In the genomic region with DNA sequence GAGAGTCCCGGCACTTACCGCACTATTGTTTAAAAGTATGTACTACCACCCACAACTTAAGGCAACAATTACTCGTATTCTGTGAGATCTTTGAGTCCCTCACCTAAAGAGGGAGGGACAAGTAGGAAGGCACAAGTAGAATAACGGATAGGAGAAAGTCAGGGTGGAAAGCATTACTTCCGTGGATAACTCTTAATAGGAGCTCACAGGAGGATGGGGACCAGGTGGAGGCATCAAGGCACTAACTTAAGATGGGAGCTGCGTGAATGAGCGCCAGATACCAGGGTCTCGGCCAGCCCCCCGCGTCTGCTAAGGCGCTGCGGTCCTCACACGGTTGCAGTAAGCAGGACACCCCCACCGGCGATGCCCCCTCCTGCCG, we compare ENCODE assay signal across 8 mouse cellular contexts. TPM values are rescaled to one million over a fixed set of nuclear protein-coding genes. Genes with fewer than 3 reads are reported as not detected.
DNase-seq lines count a peak whose midpoint lies in the region; ATAC-seq and TF ChIP-seq lines count a peak whose summit lies in the region.

No protein-coding gene starts in this region.

- peak overlapping the region; percentile 99 for H3K27ac ChIP-seq in lung, embryonic 14.5 days (ENCODE audit: low read depth)
- H3K27ac ChIP-seq in embryonic facial prominence, embryonic 12.5 days, result peak overlapping the region; percentile 98
- peak overlapping the region; percentile 96 for H3K27ac ChIP-seq in intestine, postnatal 0 days (ENCODE audit: low read depth, low read length)
- H3K27ac ChIP-seq in neural tube, embryonic 14.5 days (ENCODE audit: low read depth, low read length), result peak overlapping the region; percentile 100

- no peak for TF ChIP-seq CTCF in lung, embryonic 14.5 days (IDR thresholded peaks at IDR 0.05; ENCODE audit: low read depth)
- TF ChIP-seq CTCF in intestine, postnatal 0 days (IDR thresholded peaks at IDR 0.05; ENCODE audit: low read depth), result no peak

- no peak for ATAC-seq in lung, embryonic 14.5 days (ENCODE audit: insufficient read depth)
- 0 out of 2 replicates have a peak, but pooled peaks have one; percentile 2 for ATAC-seq in embryonic facial prominence, embryonic 12.5 days (ENCODE audit: insufficient number of reproducible peaks, insufficient read depth, low FRiP score, low TSS enrichment)
- ATAC-seq in intestine, postnatal 0 days, result no peak
- no peak for ATAC-seq in neural tube, embryonic 14.5 days (ENCODE audit: low read depth)

- H3K36me3 ChIP-seq in lung, embryonic 14.5 days (ENCODE audit: insufficient read depth), result 0 out of 2 replicates have a peak, but pooled peaks cover 9% of the 10 kb centered on the region
- no peaks in the 10 kb centered on the region for H3K36me3 ChIP-seq in embryonic facial prominence, embryonic 12.5 days
- no peaks in the 10 kb centered on the region for H3K36me3 ChIP-seq in intestine, postnatal 0 days (ENCODE audit: control insufficient read depth, insufficient read depth)
- no peaks in the 10 kb centered on the region for H3K36me3 ChIP-seq in neural tube, embryonic 14.5 days (ENCODE audit: control insufficient read depth, insufficient read depth, low read length)

- no peak for DNase-seq in lung, embryonic 14.5 days
- DNase-seq in lung, postnatal 10 days, result no peak
- no peak for DNase-seq in cerebellum, adult 9-10 months
- DNase-seq in cerebellum, postnatal 14 days, result no peak
- no peak for DNase-seq in adrenal gland, adult 2 months

- 0% methylated on average over 16 of the region's 16 CpGs for WGBS in lung, embryonic 14.5 days
- WGBS in embryonic facial prominence, embryonic 12.5 days, result under 1% methylated on average over 16 of the region's 16 CpGs
- WGBS in intestine, postnatal 0 days, result 0% methylated on average over 16 of the region's 16 CpGs
- whole genome bisulfite sequencing in neural tube, embryonic 14.5 days, result 0% methylated on average over 13 of the region's 16 CpGs

- peak overlapping the region; percentile 74 for H3K4me3 ChIP-seq in lung, embryonic 14.5 days (ENCODE audit: low read depth, low read length)
- H3K4me3 ChIP-seq in embryonic facial prominence, embryonic 12.5 days, result peak overlapping the region; percentile 77
- peak overlapping the region; percentile 89 for H3K4me3 ChIP-seq in intestine, postnatal 0 days (ENCODE audit: low read depth, low read length)
- H3K4me3 ChIP-seq in neural tube, embryonic 14.5 days (ENCODE audit: low read depth, low read length), result peak overlapping the region; percentile 53

- H3K9me3 ChIP-seq in lung, embryonic 14.5 days (ENCODE audit: low read depth, low read length), result no peaks in the 10 kb centered on the region
- H3K9me3 ChIP-seq in embryonic facial prominence, embryonic 12.5 days, result no peaks in the 10 kb centered on the region
- H3K9me3 ChIP-seq in intestine, postnatal 0 days (ENCODE audit: control insufficient read depth), result no peaks in the 10 kb centered on the region
- no peaks in the 10 kb centered on the region for H3K9me3 ChIP-seq in neural tube, embryonic 14.5 days (ENCODE audit: control insufficient read depth, low read length)

- peak overlapping the region; percentile 83 for H3K9ac ChIP-seq in lung, embryonic 14.5 days
- peak overlapping the region; percentile 80 for H3K9ac ChIP-seq in embryonic facial prominence, embryonic 12.5 days
- peak overlapping the region; percentile 76 for H3K9ac ChIP-seq in intestine, postnatal 0 days (ENCODE audit: low read depth, low read length)
- peak overlapping the region; percentile 94 for H3K9ac ChIP-seq in neural tube, embryonic 14.5 days (replicated peaks; ENCODE audit: low read depth, low read length)

- 0 out of 2 replicates have a peak, but pooled peaks cover 5% of the 10 kb centered on the region for H3K4me1 ChIP-seq in lung, embryonic 14.5 days (ENCODE audit: insufficient read depth)
- peaks cover 10% of the 10 kb centered on the region for H3K4me1 ChIP-seq in embryonic facial prominence, embryonic 12.5 days
- H3K4me1 ChIP-seq in intestine, postnatal 0 days (replicated peaks; ENCODE audit: control insufficient read depth, insufficient read depth, low read length), result 0 out of 2 replicates have a peak, but pooled peaks cover 6% of the 10 kb centered on the region
- H3K4me1 ChIP-seq in neural tube, embryonic 14.5 days (ENCODE audit: control insufficient read depth, insufficient read depth, low read length), result peaks cover 14% of the 10 kb centered on the region; the same call in 1 of the 2 replicates

- no peaks in the 10 kb centered on the region for H3K27me3 ChIP-seq in lung, embryonic 14.5 days (ENCODE audit: insufficient read depth, low read length)
- H3K27me3 ChIP-seq in embryonic facial prominence, embryonic 12.5 days, result no peaks in the 10 kb centered on the region
- H3K27me3 ChIP-seq in intestine, postnatal 0 days (replicated peaks; ENCODE audit: control insufficient read depth, insufficient read depth, low read length), result no peaks in the 10 kb centered on the region
- H3K27me3 ChIP-seq in neural tube, embryonic 14.5 days (ENCODE audit: control insufficient read depth, insufficient read depth, low read length), result no peaks in the 10 kb centered on the region

- H3K4me2 ChIP-seq in lung, embryonic 14.5 days, result peak overlapping the region; percentile 71
- H3K4me2 ChIP-seq in embryonic facial prominence, embryonic 12.5 days (replicated peaks), result peak overlapping the region; percentile 62
- H3K4me2 ChIP-seq in intestine, postnatal 0 days (replicated peaks; ENCODE audit: low read depth), result peak overlapping the region; percentile 74
- H3K4me2 ChIP-seq in neural tube, embryonic 14.5 days (ENCODE audit: low read depth, low read length), result peak overlapping the region; percentile 92

RNA-seq across cellular contexts. Expression of a gene that starts 0.3 kb away (rescaled TPM):
- 338 and 352 TPM in 2 replicates for polyA plus RNA-seq in lung, embryonic 14.5 days (2014; fragmentation: Nextera tagmentation; extraction: Ambion mirVana)
- polyA plus RNA-seq in embryonic facial prominence, embryonic 12.5 days (2016; fragmentation: Nextera tagmentation; extraction: Ambion mirVana), result 311 and 320 TPM in 2 replicates
- polyA plus RNA-seq in intestine, postnatal 0 days (2015; fragmentation: Nextera tagmentation; extraction: Ambion mirVana), result 445 and 480 TPM in 2 replicates
- 125 and 139 TPM in 2 replicates for polyA plus RNA-seq in neural tube, embryonic 14.5 days (2014; fragmentation: Nextera tagmentation; extraction: Ambion mirVana)
- total RNA-seq in adrenal gland, adult 2 months (2021), result 100 to 1,000 TPM; 178 to 236 TPM
- 27.9 and 30.7 TPM in 2 replicates for polyA plus RNA-seq in adrenal gland, adult 2 months (2012; rRNA removed)

RNA-seq across cellular contexts. Expression of a gene that starts 0.4 kb away (rescaled TPM):
- 78.6 and 80.6 TPM in 2 replicates for polyA plus RNA-seq in lung, embryonic 14.5 days (2014; fragmentation: Nextera tagmentation; extraction: Ambion mirVana)
- polyA plus RNA-seq in embryonic facial prominence, embryonic 12.5 days (2016; fragmentation: Nextera tagmentation; extraction: Ambion mirVana), result 86.1 and 88.3 TPM in 2 replicates
- polyA plus RNA-seq in intestine, postnatal 0 days (2015; fragmentation: Nextera tagmentation; extraction: Ambion mirVana), result 64.6 and 65.2 TPM in 2 replicates
- 28.5 and 29.4 TPM in 2 replicates for polyA plus RNA-seq in neural tube, embryonic 14.5 days (2014; fragmentation: Nextera tagmentation; extraction: Ambion mirVana)
- total RNA-seq in adrenal gland, adult 2 months (2021), result 10 to 100 TPM; 35.6 to 35.8 TPM
- polyA plus RNA-seq in adrenal gland, adult 2 months (2012; rRNA removed), result 2.0 and 2.9 TPM in 2 replicates

RNA-seq across cellular contexts. Expression of a gene that starts 30.1 kb away (rescaled TPM):
- 9.9 and 11.0 TPM in 2 replicates for polyA plus RNA-seq in lung, embryonic 14.5 days (2014; fragmentation: Nextera tagmentation; extraction: Ambion mirVana)
- polyA plus RNA-seq in embryonic facial prominence, embryonic 12.5 days (2016; fragmentation: Nextera tagmentation; extraction: Ambion mirVana), result 14.1 and 14.2 TPM in 2 replicates
- 3.8 and 4.0 TPM in 2 replicates for polyA plus RNA-seq in intestine, postnatal 0 days (2015; fragmentation: Nextera tagmentation; extraction: Ambion mirVana)
- 15.1 and 15.6 TPM in 2 replicates for polyA plus RNA-seq in neural tube, embryonic 14.5 days (2014; fragmentation: Nextera tagmentation; extraction: Ambion mirVana)
- 1 to 10 TPM; 3.1 to 5.2 TPM for total RNA-seq in adrenal gland, adult 2 months (2021)
- polyA plus RNA-seq in adrenal gland, adult 2 months (2012; rRNA removed), result 0.59 and 0.75 TPM in 2 replicates

RNA-seq across cellular contexts. Expression of a gene that starts 60.0 kb away (rescaled TPM):
- polyA plus RNA-seq in lung, embryonic 14.5 days (2014; fragmentation: Nextera tagmentation; extraction: Ambion mirVana), result not detected in 2 replicates
- polyA plus RNA-seq in embryonic facial prominence, embryonic 12.5 days (2016; fragmentation: Nextera tagmentation; extraction: Ambion mirVana), result 0.10 TPM in 1 of 2 replicates, not detected in the other
- polyA plus RNA-seq in intestine, postnatal 0 days (2015; fragmentation: Nextera tagmentation; extraction: Ambion mirVana), result 0.12 TPM in 1 of 2 replicates, not detected in the other
- 0.19 TPM in 1 of 2 replicates, not detected in the other for polyA plus RNA-seq in neural tube, embryonic 14.5 days (2014; fragmentation: Nextera tagmentation; extraction: Ambion mirVana)
- not detected for total RNA-seq in adrenal gland, adult 2 months (2021)
- not detected in 2 replicates for polyA plus RNA-seq in adrenal gland, adult 2 months (2012; rRNA removed)
